Mouse (Mus musculus) ES-E14 (cell line): ENCODE measurements at regions not wholly inside any gene's neighbourhood (a gene's known extent, or its start where the extent isn't known, plus 50 kb on each side); places are given as distances from the start of the nearest gene placed in this dataset.
A peak's percentile ranks its signal among the peaks of the same experiment; 100 is the strongest.

Experiments used
- DNase-seq: peaks from one replicate; pipeline ENCODE4 v3.0.0-alpha.2; 2013; ENCODE audit warnings: low read depth, low spot score
- H3K27ac ChIP-seq: 2 replicates; pipeline ENCODE4 v1.5.1; 2012; ENCODE audit warnings: low read depth, mild to moderate bottlenecking, low read length, moderate library complexity, mixed read lengths; ENCODE audit not compliant: poor library complexity, insufficient read depth, severe bottlenecking
- H3K36me3 ChIP-seq: 2 replicates; pipeline ENCODE4 v1.6.1; 2012; ENCODE audit warnings: mild to moderate bottlenecking, low read length, moderate library complexity, mixed read lengths; ENCODE audit not compliant: control insufficient read depth, poor library complexity, insufficient read depth, severe bottlenecking
- H3K4me1 ChIP-seq, 2 experiments: fragments of 150-350 bp in 1 of 2; sonication (generic) in 1 of 2; 2 replicates each; pipeline ENCODE4 v1.6.1; 2012; ENCODE audit warnings: low read length in 2 of 2, mild to moderate bottlenecking in 1 of 2, mixed read lengths in 1 of 2; ENCODE audit not compliant: control insufficient read depth in 2 of 2, insufficient read depth in 2 of 2, poor library complexity in 1 of 2
- H3K4me3 ChIP-seq, 2 experiments: fragments of 150-350 bp in 1 of 2; sonication (generic) in 1 of 2; 2 replicates each; pipeline ENCODE4 v1.5.1; 2012; ENCODE audit warnings: low read length in 2 of 2, low read depth in 1 of 2, mild to moderate bottlenecking in 1 of 2, mixed read lengths in 1 of 2; ENCODE audit not compliant: insufficient read depth in 1 of 2, poor library complexity in 1 of 2, severe bottlenecking in 1 of 2
- H3K9ac ChIP-seq: 2 replicates; pipeline ENCODE4 v1.6.1; 2012; ENCODE audit warnings: low read depth, mild to moderate bottlenecking, low read length, mixed read lengths; ENCODE audit not compliant: poor library complexity, insufficient read depth, severe bottlenecking
- H3K9me3 ChIP-seq: fragments of 150-350 bp; sonication (generic); 2 replicates; pipeline ENCODE4 v1.6.1; 2012; ENCODE audit warnings: low read depth, mild to moderate bottlenecking, low read length; ENCODE audit not compliant: control insufficient read depth, insufficient read depth
- CHD2 ChIP-seq: IDR thresholded peaks from 2 replicates; pipeline ENCODE4 v1.6.1; 2014; ENCODE audit warnings: mild to moderate bottlenecking, low read depth, low read length, inconsistent platforms
- HCFC1 ChIP-seq: IDR thresholded peaks from 2 replicates; pipeline ENCODE4 v1.6.1; 2012; ENCODE audit warnings: low read length, inconsistent platforms, borderline replicate concordance; ENCODE audit not compliant: insufficient read depth
- MAFK ChIP-seq: IDR thresholded peaks from 2 replicates; pipeline ENCODE4 v1.6.1; 2014; ENCODE audit warnings: mild to moderate bottlenecking, low read depth, low read length, inconsistent platforms; ENCODE audit not compliant: insufficient read depth
- ZC3H11A ChIP-seq: IDR thresholded peaks from 2 replicates; pipeline ENCODE4 v1.6.1; 2012; ENCODE audit warnings: low read depth, mild to moderate bottlenecking, inconsistent platforms, low read length, borderline replicate concordance
- ZNF384 ChIP-seq: IDR thresholded peaks from 2 replicates; pipeline ENCODE4 v1.6.1; 2012; ENCODE audit warnings: low read depth, low read length, inconsistent platforms
- in situ Hi-C, 2 experiments: fragments of 600-800 bp; cut with MboI; formaldehyde crosslinking; loops; one replicate each; pipeline ENCODE4 v1.15.1; 2025; ENCODE audit warnings: low sequenced_read_pairs in 2 of 2, inconsistent platforms in 1 of 2; ENCODE audit not compliant: unreplicated experiment in 2 of 2

DNA sequence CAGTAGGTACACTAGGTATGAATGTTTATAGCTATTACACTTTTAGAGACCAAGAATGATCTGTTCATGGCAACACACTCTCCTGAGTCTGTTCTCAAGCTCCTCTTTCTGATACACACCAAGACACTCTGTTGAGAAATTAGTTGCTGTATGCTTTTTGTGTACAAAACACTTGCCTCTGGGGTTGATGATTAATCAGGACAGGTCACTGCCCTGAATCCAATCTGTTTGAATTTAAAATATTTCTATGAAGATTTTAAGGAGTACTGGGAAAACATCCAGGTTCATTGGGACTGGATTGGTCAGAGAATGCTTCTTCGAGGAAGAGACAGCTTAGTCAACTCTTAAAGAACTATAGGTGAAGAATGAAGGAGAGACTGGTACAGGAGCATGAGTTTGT, 94.6 kb upstream of the Tbx20 start:
- H3K4me1 ChIP-seq, result no peaks in the 10 kb centered on the region
- DNase-seq, result no peak
- no peak overlapping the region for H3K27ac ChIP-seq
- no peak overlapping the region for H3K4me3 ChIP-seq
- no peaks in the 10 kb centered on the region for H3K36me3 ChIP-seq
- no peak overlapping the region for H3K9ac ChIP-seq
- in situ Hi-C loops, result no loop called here
- no peak for TF ChIP-seq MAFK
- no peak for TF ChIP-seq ZNF384
- TF ChIP-seq CHD2, result no peak
- no peak for TF ChIP-seq HCFC1
- TF ChIP-seq ZC3H11A, result no peak
- no peaks in the 10 kb centered on the region for H3K9me3 ChIP-seq

DNA sequence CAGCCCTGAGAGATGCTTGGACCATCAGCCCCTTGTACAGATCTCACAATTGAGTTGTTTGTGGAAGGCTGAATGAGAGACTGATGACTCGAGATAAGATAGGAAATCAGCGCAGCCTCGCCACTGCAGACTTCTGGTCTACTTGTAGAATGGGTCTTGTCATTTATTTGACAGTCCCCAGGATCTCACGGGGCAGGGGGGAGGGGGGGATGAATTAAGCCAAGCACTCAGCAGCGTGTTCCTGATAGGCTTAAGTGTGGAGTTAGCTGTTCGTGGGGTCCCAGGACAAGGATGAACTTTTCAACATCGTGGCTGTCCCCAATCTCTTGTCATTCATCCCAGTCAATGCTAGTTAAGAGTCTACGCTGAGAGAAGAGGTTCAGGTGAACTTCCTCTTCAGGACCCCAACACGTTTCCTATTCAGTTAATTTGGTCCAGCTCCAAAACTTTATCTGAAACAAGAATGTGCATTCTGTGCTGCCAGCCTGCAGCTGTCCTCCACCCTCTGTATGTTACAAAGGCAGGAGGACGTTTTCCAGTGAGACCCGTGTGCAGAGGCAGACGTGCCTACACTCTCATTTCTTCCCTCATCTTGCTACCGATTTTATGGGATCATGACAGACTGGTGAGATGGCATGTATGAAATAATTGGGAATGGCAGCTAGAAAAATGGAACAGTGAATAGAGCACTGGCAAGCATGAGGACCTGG, 100.5 kb upstream of the Tbx20 start:
- Histone ChIP-seq H3K27ac (no peak overlapping the region), H3K9ac (no peak overlapping the region), H3K4me1 (peaks cover 4 to 11% of the 10 kb centered on the region in 2 experiments; a peak in 2 of 4 replicates), H3K4me3 (no peak overlapping the region), H3K36me3 (no peaks in the 10 kb centered on the region), H3K9me3 (no peaks in the 10 kb centered on the region)
- no peak for DNase-seq
- TF ChIP-seq CHD2 (no peak), MAFK (no peak), ZC3H11A (no peak), HCFC1 (no peak), ZNF384 (no peak)
- in situ Hi-C loops, result no loop called here

DNA sequence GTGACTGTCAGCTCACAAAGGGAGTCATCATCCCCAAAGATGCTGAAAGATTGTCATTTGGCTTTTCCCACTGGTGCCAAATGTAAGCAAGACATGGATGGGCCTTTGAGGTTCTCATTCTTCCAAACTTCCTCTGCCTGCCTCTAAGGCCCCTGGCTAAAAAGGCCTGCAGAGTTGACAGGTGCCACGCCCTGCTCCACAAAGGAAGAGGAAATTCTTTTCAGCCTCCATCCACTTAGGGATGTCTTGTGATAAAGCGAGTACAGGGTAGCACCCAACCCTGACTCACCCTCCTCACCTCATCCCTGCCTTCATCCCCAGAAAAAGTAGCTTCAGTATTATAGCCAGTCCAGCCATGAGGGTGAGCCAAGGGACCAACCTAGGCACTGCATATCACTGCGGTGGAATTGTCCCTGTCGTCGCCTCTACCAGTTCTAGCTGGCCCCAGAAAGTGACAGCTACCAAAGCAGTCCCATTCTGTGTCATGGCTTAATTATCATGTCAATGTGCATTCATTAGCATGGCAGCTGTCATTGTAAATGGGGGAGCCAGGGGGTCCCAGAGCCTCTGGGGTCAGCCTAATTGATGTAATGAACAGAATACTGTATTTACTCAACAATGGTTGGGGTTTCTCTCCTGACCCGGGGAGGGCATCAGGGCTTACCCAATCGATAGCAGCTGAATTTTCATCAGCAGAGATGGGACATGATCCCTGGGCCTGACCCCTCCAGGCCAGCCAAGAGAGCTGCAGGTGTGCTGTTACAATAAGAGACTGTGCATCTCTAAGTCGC, 104.5 kb upstream of the Tbx20 start:
- TF ChIP-seq HCFC1 (no peak), MAFK (no peak), ZNF384 (no peak), CHD2 (no peak), ZC3H11A (no peak)
- Histone ChIP-seq H3K9ac (no peak overlapping the region), H3K4me3 (no peak overlapping the region), H3K4me1 (peaks cover 4 to 11% of the 10 kb centered on the region in 2 experiments; a peak in 2 of 4 replicates), H3K27ac (no peak overlapping the region), H3K9me3 (no peaks in the 10 kb centered on the region), H3K36me3 (no peaks in the 10 kb centered on the region)
- DNase-seq, result peak; percentile 19
- in situ Hi-C loops, result no loop called here

DNA sequence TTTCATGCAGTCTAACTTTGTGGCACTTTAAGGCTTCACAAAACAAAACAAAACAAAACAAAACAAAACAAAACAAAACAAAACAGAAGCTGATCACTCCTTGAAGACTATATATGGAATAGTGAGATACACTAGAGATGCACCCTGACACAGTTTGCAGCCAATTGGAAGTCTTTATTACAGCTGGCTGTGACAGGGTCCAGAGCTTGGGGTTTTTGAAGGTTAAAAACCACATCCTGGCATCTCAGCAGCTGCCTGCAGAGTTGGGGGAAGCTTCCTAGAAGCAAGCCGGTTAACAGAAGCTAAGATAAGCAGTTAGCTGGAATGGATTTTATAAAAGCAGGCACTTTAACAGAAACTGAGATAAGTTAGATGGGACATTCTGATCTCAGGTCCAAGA, 105.6 kb upstream of the Tbx20 start:
- H3K4me3 ChIP-seq, result no peak overlapping the region
- in situ Hi-C loops, result no loop called here
- no peak for TF ChIP-seq HCFC1
- no peaks in the 10 kb centered on the region for H3K9me3 ChIP-seq
- H3K9ac ChIP-seq, result no peak overlapping the region
- H3K36me3 ChIP-seq, result no peaks in the 10 kb centered on the region
- H3K27ac ChIP-seq, result no peak overlapping the region
- no peak for DNase-seq
- peaks cover 4 to 11% of the 10 kb centered on the region in 2 experiments; a peak in 2 of 4 replicates for H3K4me1 ChIP-seq
